Mouse (Mus musculus) olfactory bulb, adult 2 months (tissue): ENCODE measurements at regions not wholly inside any gene's neighbourhood (a gene's known extent, or its start where the extent isn't known, plus 50 kb on each side); places are given as distances from the start of the nearest gene placed in this dataset.

Source experiments
- CTCF ChIP-seq: fragments of 200-500 bp; IDR thresholded peaks from 2 replicates; pipeline ENCODE4 v1.5.1; 2012; ENCODE audit warnings: low read depth, mild to moderate bottlenecking, low read length, moderate library complexity; ENCODE audit not compliant: insufficient read depth
- POLR2A ChIP-seq: fragments of 200-500 bp; IDR thresholded peaks from 2 replicates; pipeline ENCODE4 v1.6.1; 2012; ENCODE audit warnings: mild to moderate bottlenecking, low read depth, low read length, moderate library complexity; ENCODE audit not compliant: insufficient read depth

GRCm38 (mm10) chr12:9295211-9295610 is 265.4 kb downstream of the Ttc32 start:
- TF ChIP-seq CTCF: no peak
- no peak for TF ChIP-seq POLR2A
